Mouse (Mus musculus) heart, postnatal 25 days (tissue): Measurements from ENCODE around the gene Eif5. TPM values are rescaled to one million over a fixed set of nuclear protein-coding genes. Genes with fewer than 3 reads are reported as not detected.

Source experiments
- total RNA-seq, 2 experiments: library from RNA; stranded (reverse); gene quantifications; 2 replicates each; pipeline ENCODE4 v1.2.3; 2021

Gene Eif5
- total RNA-seq, 2 experiments from 2014 or later, result 140 to 145 TPM

Other genes starting within 250 kb of the Eif5 start
- 10 to 100 TPM; 57.5 to 60.2 TPM for gene Cdc42bpb, start 160.3 kb upstream of the Eif5 start, total RNA-seq
- gene Lbhd2, start 131.2 kb upstream of the Eif5 start, total RNA-seq, result not detected
- 1 to 10 TPM; 1.2 to 2.9 TPM for gene Exoc3l4, start 121.0 kb upstream of the Eif5 start, total RNA-seq
- 10 to 100 TPM; 41.7 to 48.7 TPM for gene Tnfaip2, start 95.5 kb upstream of the Eif5 start, total RNA-seq
- under 1 TPM; 0.36 to 0.75 TPM for gene Gm266, start 52.2 kb upstream of the Eif5 start, total RNA-seq
- 10 to 100 TPM; 52.9 to 54.3 TPM for gene Mark3, start 36.5 kb downstream of the Eif5 start, total RNA-seq
- gene Ckb, start 134.3 kb downstream of the Eif5 start, total RNA-seq, result 10 to 100 TPM; 91.2 to 98.8 TPM
- gene Trmt61a, start 140.1 kb downstream of the Eif5 start, total RNA-seq, result 1 to 10 TPM; 4.4 to 5.7 TPM
- gene Bag5, start 175.2 kb downstream of the Eif5 start, total RNA-seq, result 10 to 100 TPM; 19.4 to 21.2 TPM
- 10 to 100 TPM; 32.1 to 36.4 TPM for gene Apopt1, start 175.2 kb downstream of the Eif5 start, total RNA-seq
- 10 to 100 TPM; 94.5 to 95.3 TPM for gene Klc1, start 220.8 kb downstream of the Eif5 start, total RNA-seq